Mouse (Mus musculus) CH12.LX (cell line): ENCODE results near the gene Hpse. TPM values are rescaled to one million over a fixed set of nuclear protein-coding genes. Genes with fewer than 3 reads are reported as not detected.

Source experiments
- DNase-seq: peaks from one replicate; pipeline ENCODE4 v3.0.0-alpha.2; 2013; ENCODE audit errors: extremely low read depth
- H3K27ac ChIP-seq: 2 replicates; pipeline ENCODE4 v1.5.1; 2012; ENCODE audit warnings: low read depth, mild to moderate bottlenecking, control low read depth, moderate library complexity; ENCODE audit not compliant: insufficient read depth
- H3K27me3 ChIP-seq: replicated peaks from 2 replicates; pipeline ENCODE3; 2012; ENCODE audit warnings: inconsistent platforms
- H3K36me3 ChIP-seq, 2 experiments: replicated peaks in 1 of 2; 2 replicates each; pipeline versions ENCODE3 to v1.6.1; 2012; ENCODE audit warnings: inconsistent platforms in 1 of 2, low read length in 1 of 2, mild to moderate bottlenecking in 1 of 2, mixed read lengths in 1 of 2, moderate library complexity in 1 of 2; ENCODE audit not compliant: control insufficient read depth in 1 of 2, insufficient read depth in 1 of 2
- H3K4me1 ChIP-seq, 2 experiments: 2 replicates each; pipeline ENCODE4 v1.6.1; 2012; ENCODE audit warnings: inconsistent platforms in 1 of 2, moderate library complexity in 1 of 2; ENCODE audit not compliant: insufficient read depth in 2 of 2, control insufficient read depth in 1 of 2
- H3K4me2 ChIP-seq: 2 replicates; pipeline ENCODE4 v1.6.1; 2012; ENCODE audit warnings: low read depth, mild to moderate bottlenecking, control low read depth; ENCODE audit not compliant: poor library complexity, insufficient read depth, severe bottlenecking
- H3K4me3 ChIP-seq, 3 experiments: fragments of 150-350 bp in 1 of 3; sonication (generic) in 1 of 3; replicated peaks in 1 of 3; 2 replicates each; pipeline versions ENCODE3 to v1.5.1; 2011 to 2012; ENCODE audit warnings: low read depth in 2 of 3, low read length in 2 of 3, mild to moderate bottlenecking in 2 of 3, moderate library complexity in 2 of 3, control low read depth in 1 of 3, improper control_type of control experiment in 1 of 3, inconsistent platforms in 1 of 3, mixed read lengths in 1 of 3; ENCODE audit not compliant: poor library complexity in 1 of 3
- H3K79me2 ChIP-seq: replicated peaks from 2 replicates; pipeline ENCODE4 v1.6.1; 2012; ENCODE audit warnings: mild to moderate bottlenecking, moderate library complexity; ENCODE audit not compliant: control insufficient read depth, poor library complexity, insufficient read depth, severe bottlenecking; ENCODE audit errors: extremely low read depth
- H3K9ac ChIP-seq: 2 replicates; pipeline ENCODE4 v1.6.1; 2012; ENCODE audit warnings: low read depth, mild to moderate bottlenecking, control low read depth, moderate library complexity; ENCODE audit not compliant: insufficient read depth
- H3K9me3 ChIP-seq: replicated peaks from 2 replicates; pipeline ENCODE3; 2012; ENCODE audit warnings: low read length, inconsistent platforms, mixed read lengths
- BHLHE40 ChIP-seq: IDR thresholded peaks from 2 replicates; pipeline ENCODE4 v1.6.1; 2011; ENCODE audit warnings: mild to moderate bottlenecking, low read depth, low read length, improper control_type of control experiment
- CHD1 ChIP-seq: IDR thresholded peaks from 2 replicates; pipeline ENCODE4 v1.6.1; 2012; ENCODE audit warnings: low read depth, low read length, improper control_type of control experiment, inconsistent platforms
- E2F4 ChIP-seq: IDR thresholded peaks from 2 replicates; pipeline ENCODE4 v1.6.1; 2011; ENCODE audit warnings: low read depth, low read length, improper control_type of control experiment; ENCODE audit not compliant: insufficient replicate concordance
- ELF1 ChIP-seq: IDR thresholded peaks from 2 replicates; pipeline ENCODE4 v1.6.1; 2014; ENCODE audit warnings: low read depth, mild to moderate bottlenecking, inconsistent platforms, low read length, improper control_type of control experiment
- GABPA ChIP-seq: IDR thresholded peaks from 2 replicates; pipeline ENCODE4 v1.6.1; 2012; ENCODE audit warnings: low read depth, low read length, improper control_type of control experiment, inconsistent platforms; ENCODE audit not compliant: insufficient replicate concordance
- HCFC1 ChIP-seq: IDR thresholded peaks from 2 replicates; pipeline ENCODE4 v1.6.1; 2012; ENCODE audit warnings: low read depth, mild to moderate bottlenecking, inconsistent platforms, low read length, improper control_type of control experiment
- JUN ChIP-seq: IDR thresholded peaks from 2 replicates; pipeline ENCODE4 v1.6.1; 2011; ENCODE audit warnings: low read depth, mild to moderate bottlenecking, low read length, improper control_type of control experiment, moderate library complexity; ENCODE audit not compliant: insufficient read depth
- MAX ChIP-seq: IDR thresholded peaks from 2 replicates; pipeline ENCODE4 v1.6.1; 2011; ENCODE audit warnings: low read length, improper control_type of control experiment
- MAZ ChIP-seq: IDR thresholded peaks from 2 replicates; pipeline ENCODE4 v1.6.1; 2012; ENCODE audit warnings: low read depth, mild to moderate bottlenecking, inconsistent platforms, low read length, improper control_type of control experiment, moderate library complexity
- MEF2A ChIP-seq: IDR thresholded peaks from 2 replicates; pipeline ENCODE4 v1.6.1; 2014; ENCODE audit warnings: low read depth, mild to moderate bottlenecking, inconsistent platforms, low read length, improper control_type of control experiment, borderline replicate concordance
- MXI1 ChIP-seq: IDR thresholded peaks from 2 replicates; pipeline ENCODE4 v1.6.1; 2011; ENCODE audit warnings: mild to moderate bottlenecking, low read depth, low read length, improper control_type of control experiment
- MYC ChIP-seq: IDR thresholded peaks from 2 replicates; pipeline ENCODE4 v1.6.1; 2011; ENCODE audit warnings: low read depth, mild to moderate bottlenecking, improper control_type of control experiment, low read length
- NRF1 ChIP-seq: IDR thresholded peaks from 2 replicates; pipeline ENCODE4 v1.6.1; 2014; ENCODE audit warnings: low read depth, mild to moderate bottlenecking, inconsistent platforms, low read length, improper control_type of control experiment, moderate library complexity
- PAX5 ChIP-seq: IDR thresholded peaks from 2 replicates; pipeline ENCODE4 v1.6.1; 2012; ENCODE audit warnings: low read length, inconsistent platforms, mixed read lengths
- POLR2A ChIP-seq: IDR thresholded peaks from 2 replicates; pipeline ENCODE4 v1.6.1; 2011; ENCODE audit warnings: low read depth, mild to moderate bottlenecking, improper control_type of control experiment, low read length
- POLR2AphosphoS2 ChIP-seq: IDR thresholded peaks from 2 replicates; pipeline ENCODE4 v1.6.1; 2011; ENCODE audit warnings: low read depth, low read length, improper control_type of control experiment
- RCOR1 ChIP-seq: conservative IDR thresholded peaks from 2 replicates; pipeline ENCODE4 v1.6.1; 2012; ENCODE audit warnings: low read depth, mild to moderate bottlenecking, inconsistent platforms, low read length, improper control_type of control experiment
- SIN3A ChIP-seq: IDR thresholded peaks from 2 replicates; pipeline ENCODE4 v1.6.1; 2012; ENCODE audit warnings: low read length, improper control_type of control experiment, inconsistent platforms
- TBP ChIP-seq: conservative IDR thresholded peaks from 2 replicates; pipeline ENCODE4 v1.6.1; 2011; ENCODE audit warnings: low read depth, low read length, improper control_type of control experiment
- UBTF ChIP-seq: IDR thresholded peaks from 2 replicates; pipeline ENCODE4 v1.6.1; 2012; ENCODE audit warnings: low read depth, mild to moderate bottlenecking, inconsistent platforms, low read length, improper control_type of control experiment, moderate library complexity
- ZC3H11A ChIP-seq: IDR thresholded peaks from 2 replicates; pipeline ENCODE4 v1.6.1; 2012; ENCODE audit warnings: low read depth, mild to moderate bottlenecking, inconsistent platforms, low read length, improper control_type of control experiment
- dilution Hi-C: fragments of 300-500 bp; cut with MboI; formaldehyde crosslinking; loops from 2 replicates; pipeline ENCODE4 v1.14.3; 2020; ENCODE audit warnings: low sequenced_read_pairs; ENCODE audit not compliant: extremely low pct_unique_long_range_greater_than_20kb, extremely low pct_ligation_motif_present
- in situ Hi-C: fragments of 300-500 bp; cut with MboI; formaldehyde crosslinking; loops from 3 replicates; pipeline ENCODE4 v1.14.3; 2019; ENCODE audit warnings: low sequenced_read_pairs, low pct_ligation_motif_present, low pct_unique_long_range_greater_than_20kb, mixed read lengths
- polyA plus RNA-seq: library from polyadenylated mRNA; unstranded; fragments of >175 nt; gene quantifications from 2 replicates; pipeline ENCODE4 v1.2.1, GENCODE M21; 2012; ENCODE audit warnings: low read depth; ENCODE audit not compliant: insufficient read length
- total RNA-seq, 2 experiments: library from RNA; depleted of rRNA; stranded (reverse); fragments of 300-350 nt in 1 of 2; fragments of >200 nt in 1 of 2; gene quantifications; 2 replicates each; pipeline ENCODE4 v1.2.3; 2012 to 2014

The Hpse gene
- total and polyA plus RNA-seq, 3 experiments, result 3.3 to 9.5 (median 3.8) TPM

- Histone ChIP-seq H3K9me3 (no peaks in the 10 kb centered on the region), H3K27me3 (no peaks in the 10 kb centered on the region), H3K4me1 (no peaks in the 10 kb centered on the region), H3K4me2 (no peak overlapping the region), H3K9ac (no peak overlapping the region), H3K36me3 (peaks cover 76 to 93% of the 10 kb centered on the region in 2 experiments), H3K79me2 (no peaks in the 10 kb centered on the region), H3K27ac (no peak overlapping the region), H3K4me3 (no peak overlapping the region)
- dilution Hi-C loops, result no loop called here
- DNase-seq, result no peak
- TF ChIP-seq BHLHE40 (no peak), RCOR1 (no peak), HCFC1 (no peak), GABPA (no peak), MXI1 (no peak), JUN (no peak), POLR2A (no peak), E2F4 (no peak), TBP (no peak), ZC3H11A (no peak), CHD1 (no peak), MAZ (no peak), SIN3A (no peak), UBTF (no peak), NRF1 (no peak)
- in situ Hi-C loops, result no loop called here
These were observed 46.5 kb upstream of the Hpse start for GRCm38 (mm10) chr5:100766026-100766425.

GRCm38 (mm10) chr5:100761736-100762135 lies 42.2 kb upstream of the Hpse start:
- H3K9me3 ChIP-seq, result peaks cover 13% of the 10 kb centered on the region
- peaks cover 2 to 8% of the 10 kb centered on the region in 2 experiments; a peak in 3 of 4 replicates for H3K4me1 ChIP-seq
- in situ Hi-C loops (loop anchor here (5.0 kb wide), 1 partner anchor 84 kb away; the partner anchor contains the start of gene Coq2), dilution Hi-C loops (no loop called here)
- peaks cover 47 to 65% of the 10 kb centered on the region in 2 experiments for H3K36me3 ChIP-seq
- H3K4me3 ChIP-seq, result no peak overlapping the region
- no peaks in the 10 kb centered on the region for H3K79me2 ChIP-seq
- no peak overlapping the region for H3K27ac ChIP-seq
- no peak for DNase-seq
- H3K27me3 ChIP-seq, result no peaks in the 10 kb centered on the region
- no peak overlapping the region for H3K9ac ChIP-seq
- no peak for TF ChIP-seq MYC
- no peak for TF ChIP-seq E2F4
- TF ChIP-seq CHD1, result no peak
- no peak for TF ChIP-seq PAX5
- no peak for TF ChIP-seq MEF2A
- TF ChIP-seq MXI1, result no peak
- TF ChIP-seq MAX, result no peak
- TF ChIP-seq JUN, result no peak
- TF ChIP-seq MAZ, result no peak
- no peak for TF ChIP-seq ELF1
- no peak for TF ChIP-seq TBP
- no peak for TF ChIP-seq POLR2AphosphoS2
- TF ChIP-seq ZC3H11A, result no peak
- TF ChIP-seq HCFC1, result no peak
- H3K4me2 ChIP-seq, result no peak overlapping the region
